25 mouse cellular contexts compared by ENCODE assay signal in genomic region chr17:35108097-35108496, GRCm38 (mm10). TPM values are rescaled to one million over a fixed set of nuclear protein-coding genes. Genes with fewer than 3 reads are reported as not detected.
DNase-seq lines count a peak whose midpoint lies in the region; ATAC-seq lines count a peak whose summit lies in the region.
"Had no signal": no experiment of that assay in that cellular context is flagged by ENCODE, and none has a peak within 500 bp of the region (broad histone marks: within the 10 kb centered on the region; RNA-seq: fewer than 3 reads in every experiment).

Gene Ly6g5c, plus strand, starts transcription at chr17:35108279.

- H3K4me2 ChIP-seq in midbrain, embryonic 13.5 days (replicated peaks) = no peak within 1 kb of the TSS
- H3K4me2 ChIP-seq in midbrain, embryonic 16.5 days (ENCODE audit: low read length) = no peak within 1 kb of the TSS
- H3K4me2 ChIP-seq: embryonic facial prominence, embryonic 12.5 days; forebrain, embryonic 13.5 days; heart, embryonic 11.5 days; heart, embryonic 15.5 days; hindbrain, embryonic 14.5 days had no signal

- ATAC-seq in midbrain, embryonic 13.5 days = no peak
- no peak for ATAC-seq in midbrain, embryonic 16.5 days
- ATAC-seq: forebrain, embryonic 13.5 days; forebrain, postnatal 0 days; intestine, embryonic 16.5 days had no signal

- no peak within 1 kb of the TSS for H3K4me3 ChIP-seq in midbrain, embryonic 13.5 days (replicated peaks)
- no peak within 1 kb of the TSS for H3K4me3 ChIP-seq in midbrain, embryonic 16.5 days (ENCODE audit: low read depth, low read length)
- H3K4me3 ChIP-seq: embryonic facial prominence, embryonic 12.5 days; forebrain, embryonic 13.5 days; gastrocnemius, adult 2 months; heart, adult 2 months; heart, embryonic 15.5 days had no signal

- H3K4me1 ChIP-seq in midbrain, embryonic 13.5 days (replicated peaks) = peaks cover 7% of the 10 kb centered on the region
- H3K4me1 ChIP-seq in midbrain, embryonic 16.5 days (ENCODE audit: control insufficient read depth, insufficient read depth, low read length) = no peaks in the 10 kb centered on the region; the same call in 1 of the 2 replicates
- H3K4me1 ChIP-seq: embryonic facial prominence, embryonic 12.5 days had no signal

- H3K9me3 ChIP-seq in midbrain, embryonic 13.5 days = no peaks in the 10 kb centered on the region
- no peaks in the 10 kb centered on the region for H3K9me3 ChIP-seq in midbrain, embryonic 16.5 days (replicated peaks; ENCODE audit: control insufficient read depth, low read length, poor library complexity, severe bottlenecking)
- H3K9me3 ChIP-seq: embryonic facial prominence, embryonic 12.5 days; forebrain, embryonic 13.5 days; heart, embryonic 15.5 days had no signal

- no peak within 1 kb of the TSS for H3K27ac ChIP-seq in midbrain, embryonic 13.5 days
- H3K27ac ChIP-seq in midbrain, embryonic 16.5 days (ENCODE audit: low read length) = no peak within 1 kb of the TSS
- H3K27ac ChIP-seq: embryonic facial prominence, embryonic 12.5 days; forebrain, embryonic 13.5 days; gastrocnemius, adult 2 months; heart, adult 2 months; heart, embryonic 15.5 days; hindbrain, embryonic 14.5 days had no signal

- peak; percentile 46 to 69 for DNase-seq in cerebellum, adult 18-20 months
- peak; percentile 86 to 90 for DNase-seq in cerebellum, postnatal 10 days
- no peak for DNase-seq in gonadal fat pad, adult 2 months (ENCODE audit: low read depth)
- no peak for DNase-seq in urinary bladder, postnatal 10 days (ENCODE audit: low spot score)
- DNase-seq in adrenal gland, postnatal 4 days (ENCODE audit: low spot score in 2 of 2) = no peak
- DNase-seq in gastrocnemius, postnatal 14 days = no peak
- DNase-seq: adrenal gland, adult 2 months; adrenal gland, postnatal 25 days; forebrain, postnatal 0 days; gastrocnemius, adult 2 months; heart, adult 2 months; heart, postnatal 14 days; kidney, adult 2 months had no signal

- no peaks in the 10 kb centered on the region for H3K27me3 ChIP-seq in midbrain, embryonic 13.5 days
- no peaks in the 10 kb centered on the region; the same call in 1 of the 2 replicates for H3K27me3 ChIP-seq in midbrain, embryonic 16.5 days (ENCODE audit: control insufficient read depth, insufficient read depth, low read depth, low read length)
- H3K27me3 ChIP-seq: embryonic facial prominence, embryonic 12.5 days; forebrain, embryonic 13.5 days; heart, embryonic 15.5 days had no signal

- H3K36me3 ChIP-seq in midbrain, embryonic 13.5 days = peaks cover 10% of the 10 kb centered on the region
- H3K36me3 ChIP-seq in midbrain, embryonic 16.5 days (ENCODE audit: control insufficient read depth, insufficient read depth, low read length) = peaks cover 8% of the 10 kb centered on the region; the same call in 1 of the 2 replicates
- H3K36me3 ChIP-seq: heart, embryonic 15.5 days had no signal

- 87% methylated on average over 6 of the region's 6 CpGs for WGBS in midbrain, embryonic 13.5 days
- WGBS in midbrain, embryonic 16.5 days = 87% methylated on average over 6 of the region's 6 CpGs

- intact Hi-C loops in gastrocnemius, postnatal 14 days (cut with DNase I; ENCODE audit: low total_unique reads) = no loop called here

- 0 out of 2 replicates have a peak within 1 kb of the TSS, but pooled peaks have one; percentile 15 for H3K9ac ChIP-seq in midbrain, embryonic 13.5 days (replicated peaks)
- H3K9ac ChIP-seq in midbrain, embryonic 16.5 days (ENCODE audit: low read depth, low read length) = no peak within 1 kb of the TSS
- H3K9ac ChIP-seq: embryonic facial prominence, embryonic 12.5 days; forebrain, embryonic 13.5 days; forebrain, postnatal 0 days; heart, embryonic 15.5 days; hindbrain, embryonic 14.5 days had no signal

RNA-seq across cellular contexts. Expression of gene Ly6g5c, which starts in this region (rescaled TPM):
- not detected in 2 replicates for polyA plus RNA-seq in midbrain, embryonic 13.5 days (2015; fragmentation: Nextera tagmentation; extraction: Ambion mirVana)
- not detected in 2 replicates for polyA plus RNA-seq in midbrain, embryonic 16.5 days (2015; fragmentation: Nextera tagmentation; extraction: Ambion mirVana)
- 2,220 and 3,034 TPM in 2 replicates for polyA plus RNA-seq in gonadal fat pad, adult 2 months (2012; rRNA removed)
- total RNA-seq in adrenal gland, postnatal 4 days (2021) = not detected
- total RNA-seq in gastrocnemius, postnatal 14 days (2021) = not detected
- total RNA-seq: adrenal gland, adult 2 months; adrenal gland, postnatal 25 days; forebrain, postnatal 0 days; gastrocnemius, adult 2 months; gastrocnemius, postnatal 4 days; heart, adult 2 months; heart, postnatal 14 days; hematopoietic stem cell, adult 5-6 weeks had no signal
- polyA plus RNA-seq: adrenal gland, adult 2 months; brain, embryonic 14.5 days; cortical plate, adult 2 months; embryonic facial prominence, embryonic 12.5 days; forebrain, embryonic 13.5 days; forebrain, postnatal 0 days; heart, adult 2 months; heart, embryonic 11.5 days; heart, embryonic 15.5 days; hindbrain, embryonic 14.5 days; intestine, embryonic 16.5 days; kidney, adult 2 months had no signal

Comparison
In these comparisons a context has a peak if more than half of its experiments do, and no peak if none do; other contexts are left out.
1. RNA of gene Ly6g5c (polyA plus RNA-seq): 2,220 to 3,034 TPM in gonadal fat pad, adult 2 months; not detected in midbrain, embryonic 13.5 days and not detected in midbrain, embryonic 16.5 days; every median in the first group is over 1,000 times any median in the second.
2. DNase-seq: peak in cerebellum, adult 18-20 months (2 of 2) and cerebellum, postnatal 10 days (2 of 2); none in gonadal fat pad, adult 2 months (single experiment), urinary bladder, postnatal 10 days (single experiment), adrenal gland, postnatal 4 days (0 of 2) and gastrocnemius, postnatal 14 days (single experiment).